Mouse (Mus musculus) brain, embryonic 14.5 days (tissue): Measurements from ENCODE around the gene Mgst3.

ENCODE experiments used
- CTCF ChIP-seq: fragments of 200-500 bp; IDR thresholded peaks from 2 replicates; pipeline ENCODE4 v1.5.1; 2012; ENCODE audit warnings: inconsistent platforms, mild to moderate bottlenecking, moderate library complexity, borderline replicate concordance; ENCODE audit not compliant: insufficient read depth, insufficient read length; ENCODE audit errors: extremely low read depth
- POLR2A ChIP-seq: fragments of 200-500 bp; IDR thresholded peaks from 2 replicates; pipeline ENCODE4 v1.6.1; 2012; ENCODE audit warnings: mild to moderate bottlenecking, inconsistent platforms, borderline replicate concordance; ENCODE audit not compliant: poor library complexity, insufficient read depth, insufficient read length, severe bottlenecking; ENCODE audit errors: extremely low read depth

DNA sequence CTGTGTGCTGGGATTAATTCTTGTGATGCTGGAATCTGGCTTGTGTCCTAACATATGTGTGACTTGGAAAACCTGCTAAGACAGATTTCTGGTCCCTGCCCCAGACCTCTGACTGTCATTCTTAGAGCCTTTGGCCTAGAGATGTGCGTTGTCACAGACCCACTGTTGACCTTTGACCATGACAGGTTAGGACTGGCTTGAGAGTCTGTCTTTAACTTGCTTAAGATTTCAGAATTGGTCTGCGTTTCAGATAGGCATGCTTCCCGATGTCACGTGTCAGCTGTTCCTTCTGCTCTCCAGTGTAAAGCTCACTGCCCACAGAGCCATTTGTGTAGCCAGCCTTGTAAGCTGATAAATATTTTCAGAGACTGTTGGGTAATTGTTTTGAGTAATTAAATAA lies 30.8 kb downstream of the Mgst3 start:
- TF ChIP-seq CTCF (no peak), POLR2A (no peak)
